Mouse (Mus musculus): ENCODE measurements around the gene Tnfsf15. TPM values are rescaled to one million over a fixed set of nuclear protein-coding genes. Genes with fewer than 3 reads are reported as not detected.

Tnfsf15 gene
- total RNA-seq, 1 experiment: 0.49 TPM

GRCm38 (mm10) chr4:63696921-63697320 is 48.0 kb downstream of the Tnfsf15 start:
- in situ Hi-C loops (cut with MboI; ENCODE audit: low sequenced_read_pairs in 2 of 2, unreplicated experiment in 2 of 2): no loop called here
- TF ChIP-seq MAFK (IDR thresholded peaks at IDR 0.05; ENCODE audit: insufficient read depth, low read depth, low read length): no peak
- no peak for TF ChIP-seq ZNF384 (IDR thresholded peaks at IDR 0.05; ENCODE audit: low read depth, low read length)
- TF ChIP-seq ZC3H11A (IDR thresholded peaks at IDR 0.05; ENCODE audit: borderline replicate concordance, low read depth, low read length): no peak
- TF ChIP-seq CHD2 (IDR thresholded peaks at IDR 0.05; ENCODE audit: low read depth, low read length): no peak
- TF ChIP-seq HCFC1 (IDR thresholded peaks at IDR 0.05; ENCODE audit: borderline replicate concordance, insufficient read depth, low read length): no peak
- H3K4me3 ChIP-seq (ENCODE audit: insufficient read depth in 1 of 2, low read depth in 1 of 2, low read length in 2 of 2, poor library complexity in 1 of 2, severe bottlenecking in 1 of 2): no peak overlapping the region
- DNase-seq (ENCODE audit: low read depth, low spot score): no peak
- H3K27ac ChIP-seq (ENCODE audit: insufficient read depth, low read depth, low read length, poor library complexity, severe bottlenecking): no peak overlapping the region
- H3K36me3 ChIP-seq (ENCODE audit: control insufficient read depth, insufficient read depth, low read length, poor library complexity, severe bottlenecking): no peaks in the 10 kb centered on the region
- no peak overlapping the region for H3K9ac ChIP-seq (ENCODE audit: insufficient read depth, low read depth, low read length, poor library complexity, severe bottlenecking)
- H3K9me3 ChIP-seq (ENCODE audit: control insufficient read depth, insufficient read depth, low read depth, low read length): no peaks in the 10 kb centered on the region
- H3K4me1 ChIP-seq (ENCODE audit: control insufficient read depth in 2 of 2, insufficient read depth in 2 of 2, low read length in 2 of 2, poor library complexity in 1 of 2): no peaks in the 10 kb centered on the region

DNA sequence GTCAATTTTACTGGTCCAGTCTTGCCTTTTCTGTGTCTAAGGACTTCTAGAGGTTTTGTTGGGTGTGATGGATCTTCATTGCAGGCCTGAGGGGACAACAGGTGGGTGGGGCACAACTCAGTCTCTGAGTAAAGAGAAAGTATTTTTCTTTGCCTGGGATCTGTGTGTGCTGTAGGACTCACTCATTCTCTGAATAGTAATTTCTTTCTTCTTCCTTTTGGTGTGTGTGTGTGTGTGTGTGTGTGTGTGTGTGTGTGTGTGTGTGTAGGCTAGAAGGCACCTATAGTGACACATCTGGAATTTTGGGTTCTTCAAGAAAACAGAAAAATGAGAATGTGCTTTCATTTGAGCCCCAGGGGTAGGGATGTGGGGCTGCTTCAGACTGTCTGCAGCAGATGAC is 52.6 kb downstream of the Tnfsf15 start:
- Histone ChIP-seq H3K9me3 (ENCODE audit: control insufficient read depth, insufficient read depth, low read depth, low read length) (no peaks in the 10 kb centered on the region), H3K4me3 (ENCODE audit: insufficient read depth in 1 of 2, low read depth in 1 of 2, low read length in 2 of 2, poor library complexity in 1 of 2, severe bottlenecking in 1 of 2) (no peak overlapping the region), H3K4me1 (ENCODE audit: control insufficient read depth in 2 of 2, insufficient read depth in 2 of 2, low read length in 2 of 2, poor library complexity in 1 of 2) (no peaks in the 10 kb centered on the region), H3K9ac (ENCODE audit: insufficient read depth, low read depth, low read length, poor library complexity, severe bottlenecking) (no peak overlapping the region), H3K36me3 (ENCODE audit: control insufficient read depth, insufficient read depth, low read length, poor library complexity, severe bottlenecking) (no peaks in the 10 kb centered on the region), H3K27ac (ENCODE audit: insufficient read depth, low read depth, low read length, poor library complexity, severe bottlenecking) (no peak overlapping the region)
- in situ Hi-C loops (cut with MboI; ENCODE audit: low sequenced_read_pairs in 2 of 2, unreplicated experiment in 2 of 2): no loop called here
- DNase-seq (ENCODE audit: low read depth, low spot score): no peak
- TF ChIP-seq ZC3H11A (IDR thresholded peaks at IDR 0.05; ENCODE audit: borderline replicate concordance, low read depth, low read length) (no peak), ZNF384 (IDR thresholded peaks at IDR 0.05; ENCODE audit: low read depth, low read length) (no peak)

DNA sequence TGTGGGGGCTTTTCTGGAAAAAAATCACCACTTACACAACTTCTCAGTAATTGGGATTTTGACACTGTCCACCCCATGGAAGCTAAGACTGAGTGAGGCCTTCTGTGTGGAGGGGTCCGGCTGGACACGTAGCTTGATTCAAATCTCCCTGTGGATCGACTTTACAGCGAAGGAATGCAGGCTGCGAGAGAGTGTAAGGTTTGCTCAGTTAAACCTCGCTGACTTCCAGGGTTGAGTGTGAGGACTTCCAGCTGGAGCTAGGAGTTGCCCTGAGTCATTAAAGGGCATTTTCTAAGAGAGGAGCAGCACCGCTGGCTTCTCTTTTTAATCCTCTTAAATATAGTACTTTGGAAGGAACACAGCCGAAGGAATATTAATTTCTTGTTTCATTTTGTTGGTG is 57.5 kb downstream of the Tnfsf15 start:
- in situ Hi-C loops (cut with MboI; ENCODE audit: low sequenced_read_pairs in 2 of 2, unreplicated experiment in 2 of 2): no loop called here

GRCm38 (mm10) chr4:63686157-63686556 is 58.8 kb downstream of the Tnfsf15 start:
- in situ Hi-C loops (cut with MboI; ENCODE audit: low sequenced_read_pairs in 2 of 2, unreplicated experiment in 2 of 2): no loop called here
- no peak overlapping the region for H3K27ac ChIP-seq (ENCODE audit: insufficient read depth, low read depth, low read length, poor library complexity, severe bottlenecking)

More for the DNA sequence above, 57.5 kb downstream of the Tnfsf15 start:
- H3K4me3 ChIP-seq (ENCODE audit: insufficient read depth in 1 of 2, low read depth in 1 of 2, low read length in 2 of 2, poor library complexity in 1 of 2, severe bottlenecking in 1 of 2): no peak overlapping the region
- no peaks in the 10 kb centered on the region for H3K4me1 ChIP-seq (ENCODE audit: control insufficient read depth in 2 of 2, insufficient read depth in 2 of 2, low read length in 2 of 2, poor library complexity in 1 of 2)
- H3K9ac ChIP-seq (ENCODE audit: insufficient read depth, low read depth, low read length, poor library complexity, severe bottlenecking): no peak overlapping the region
- no peak for DNase-seq (ENCODE audit: low read depth, low spot score)
- TF ChIP-seq ZNF384 (IDR thresholded peaks at IDR 0.05; ENCODE audit: low read depth, low read length): no peak
- no peak for TF ChIP-seq MAFK (IDR thresholded peaks at IDR 0.05; ENCODE audit: insufficient read depth, low read depth, low read length)
- no peak for TF ChIP-seq ZC3H11A (IDR thresholded peaks at IDR 0.05; ENCODE audit: borderline replicate concordance, low read depth, low read length)
- no peak for TF ChIP-seq CHD2 (IDR thresholded peaks at IDR 0.05; ENCODE audit: low read depth, low read length)
- TF ChIP-seq HCFC1 (IDR thresholded peaks at IDR 0.05; ENCODE audit: borderline replicate concordance, insufficient read depth, low read length): no peak
- no peak overlapping the region for H3K27ac ChIP-seq (ENCODE audit: insufficient read depth, low read depth, low read length, poor library complexity, severe bottlenecking)
- no peaks in the 10 kb centered on the region for H3K36me3 ChIP-seq (ENCODE audit: control insufficient read depth, insufficient read depth, low read length, poor library complexity, severe bottlenecking)
- H3K9me3 ChIP-seq (ENCODE audit: control insufficient read depth, insufficient read depth, low read depth, low read length): no peaks in the 10 kb centered on the region

DNA sequence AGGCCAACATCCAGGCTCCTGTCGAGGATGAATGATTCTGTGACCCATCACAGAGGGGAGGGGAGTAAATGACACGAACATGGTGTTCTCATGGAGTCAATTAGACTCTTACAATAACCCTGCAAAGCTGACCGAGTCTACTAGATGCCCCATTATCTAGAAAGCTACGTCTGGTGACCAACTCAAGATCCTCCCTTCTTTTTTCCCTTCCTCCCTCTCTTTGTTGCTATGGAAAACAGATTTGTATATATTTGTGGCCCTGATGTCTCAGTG is 59.7 kb downstream of the Tnfsf15 start:
- no peaks in the 10 kb centered on the region for H3K36me3 ChIP-seq (ENCODE audit: control insufficient read depth, insufficient read depth, low read length, poor library complexity, severe bottlenecking)
- TF ChIP-seq CHD2 (IDR thresholded peaks at IDR 0.05; ENCODE audit: low read depth, low read length): no peak
- no peak for TF ChIP-seq HCFC1 (IDR thresholded peaks at IDR 0.05; ENCODE audit: borderline replicate concordance, insufficient read depth, low read length)
- no peak for TF ChIP-seq MAFK (IDR thresholded peaks at IDR 0.05; ENCODE audit: insufficient read depth, low read depth, low read length)
- no peak for TF ChIP-seq ZC3H11A (IDR thresholded peaks at IDR 0.05; ENCODE audit: borderline replicate concordance, low read depth, low read length)
- no peak for TF ChIP-seq ZNF384 (IDR thresholded peaks at IDR 0.05; ENCODE audit: low read depth, low read length)
- in situ Hi-C loops (cut with MboI; ENCODE audit: low sequenced_read_pairs in 2 of 2, unreplicated experiment in 2 of 2): no loop called here
- no peak for DNase-seq (ENCODE audit: low read depth, low spot score)
- H3K4me1 ChIP-seq (ENCODE audit: control insufficient read depth in 2 of 2, insufficient read depth in 2 of 2, low read length in 2 of 2, poor library complexity in 1 of 2): no peaks in the 10 kb centered on the region
- no peaks in the 10 kb centered on the region for H3K9me3 ChIP-seq (ENCODE audit: control insufficient read depth, insufficient read depth, low read depth, low read length)
- no peak overlapping the region for H3K27ac ChIP-seq (ENCODE audit: insufficient read depth, low read depth, low read length, poor library complexity, severe bottlenecking)
- no peak overlapping the region for H3K9ac ChIP-seq (ENCODE audit: insufficient read depth, low read depth, low read length, poor library complexity, severe bottlenecking)
- H3K4me3 ChIP-seq (ENCODE audit: insufficient read depth in 1 of 2, low read depth in 1 of 2, low read length in 2 of 2, poor library complexity in 1 of 2, severe bottlenecking in 1 of 2): no peak overlapping the region

More at GRCm38 (mm10) chr4:63686157-63686556, 58.8 kb downstream of the Tnfsf15 start:
- no peak overlapping the region for H3K9ac ChIP-seq (ENCODE audit: insufficient read depth, low read depth, low read length, poor library complexity, severe bottlenecking)
- H3K4me1 ChIP-seq (ENCODE audit: control insufficient read depth in 2 of 2, insufficient read depth in 2 of 2, low read length in 2 of 2, poor library complexity in 1 of 2): no peaks in the 10 kb centered on the region
- no peak overlapping the region for H3K4me3 ChIP-seq (ENCODE audit: insufficient read depth in 1 of 2, low read depth in 1 of 2, low read length in 2 of 2, poor library complexity in 1 of 2, severe bottlenecking in 1 of 2)
- no peak for TF ChIP-seq HCFC1 (IDR thresholded peaks at IDR 0.05; ENCODE audit: borderline replicate concordance, insufficient read depth, low read length)
- peak; percentile 45; the same call in 1 of the 2 replicates for TF ChIP-seq ZC3H11A (IDR thresholded peaks at IDR 0.05; ENCODE audit: borderline replicate concordance, low read depth, low read length)
- TF ChIP-seq MAFK (IDR thresholded peaks at IDR 0.05; ENCODE audit: insufficient read depth, low read depth, low read length): no peak
- TF ChIP-seq ZNF384 (IDR thresholded peaks at IDR 0.05; ENCODE audit: low read depth, low read length): no peak
- DNase-seq (ENCODE audit: low read depth, low spot score): peak; percentile 28
- no peaks in the 10 kb centered on the region for H3K9me3 ChIP-seq (ENCODE audit: control insufficient read depth, insufficient read depth, low read depth, low read length)
- H3K36me3 ChIP-seq (ENCODE audit: control insufficient read depth, insufficient read depth, low read length, poor library complexity, severe bottlenecking): no peaks in the 10 kb centered on the region

Data from ES-E14 (cell line).